Mouse (Mus musculus) T-cell, adult 2 months (primary cell): Measurements from ENCODE around the gene Lemd2.

ENCODE experiments used
- DNase-seq: peaks from one replicate; pipeline ENCODE4 v3.0.0; 2022; ENCODE audit warnings: low spot score

Gene Lemd2

GRCm38 (mm10) chr17:27155752-27156151 lies 48.5 kb downstream of the Lemd2 start:
- no peak for DNase-seq

- no peak for DNase-seq
Measured at GRCm38 (mm10) chr17:27154881-27155280, 49.4 kb downstream of the Lemd2 start.

GRCm38 (mm10) chr17:27154256-27154655 lies 50.0 kb downstream of the Lemd2 start:
- DNase-seq = no peak

GRCm38 (mm10) chr17:27153773-27154193 lies 50.5 kb downstream of the Lemd2 start:
- no peak for DNase-seq

- DNase-seq = no peak
Measured at GRCm38 (mm10) chr17:27152976-27153723, 51.1 kb downstream of the Lemd2 start.

- DNase-seq = peak; percentile 16
Measured at GRCm38 (mm10) chr17:27151411-27151810, 52.9 kb downstream of the Lemd2 start.

GRCm38 (mm10) chr17:27150871-27151270 lies 53.4 kb downstream of the Lemd2 start:
- no peak for DNase-seq

- DNase-seq = no peak
Measured at GRCm38 (mm10) chr17:27146323-27146923, 57.8 kb downstream of the Lemd2 start.

GRCm38 (mm10) chr17:27144152-27144551 lies 60.1 kb downstream of the Lemd2 start:
- DNase-seq = no peak

GRCm38 (mm10) chr17:27141971-27142450 lies 62.3 kb downstream of the Lemd2 start:
- DNase-seq = no peak

GRCm38 (mm10) chr17:27140262-27140661 lies 64.0 kb downstream of the Lemd2 start:
- no peak for DNase-seq
